Mouse (Mus musculus) left cerebral cortex, adult 18-20 months (tissue): ENCODE measurements around the gene Kmt5b. TPM values are rescaled to one million over a fixed set of nuclear protein-coding genes. Genes with fewer than 3 reads are reported as not detected.

Source experiments
- DNase-seq, 2 experiments: peaks; one replicate each; pipeline ENCODE4 v3.0.0; 2021 to 2022; ENCODE audit warnings: low spot score in 2 of 2, mixed read lengths in 1 of 2
- total RNA-seq, 2 experiments: library from RNA; stranded (reverse); gene quantifications; 2 replicates each; pipeline ENCODE4 v1.2.3; 2021

Kmt5b gene
- total RNA-seq, 2 experiments from 2014 or later, result 48.8 to 49.8 TPM

DNA sequence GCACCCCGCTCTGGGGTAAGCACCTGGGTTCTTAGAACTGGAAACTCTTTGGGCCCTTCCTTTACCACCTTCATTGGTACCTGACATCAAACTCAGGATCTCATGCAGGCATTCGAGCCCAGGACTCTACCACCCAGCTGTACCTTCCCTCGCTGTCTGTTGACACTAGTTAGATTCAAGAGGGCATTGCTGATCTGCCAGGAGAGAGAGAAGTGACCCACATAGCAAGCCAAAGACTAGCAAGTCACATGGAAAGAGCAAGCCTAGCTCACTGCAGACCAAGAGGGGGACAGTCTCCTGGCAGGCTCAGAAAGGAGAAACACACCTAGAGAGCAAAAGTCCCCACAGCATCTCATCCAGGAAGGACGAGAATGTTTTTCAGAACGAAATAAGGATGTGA is 73.5 kb downstream of the Kmt5b start:
- no peak for DNase-seq

DNA sequence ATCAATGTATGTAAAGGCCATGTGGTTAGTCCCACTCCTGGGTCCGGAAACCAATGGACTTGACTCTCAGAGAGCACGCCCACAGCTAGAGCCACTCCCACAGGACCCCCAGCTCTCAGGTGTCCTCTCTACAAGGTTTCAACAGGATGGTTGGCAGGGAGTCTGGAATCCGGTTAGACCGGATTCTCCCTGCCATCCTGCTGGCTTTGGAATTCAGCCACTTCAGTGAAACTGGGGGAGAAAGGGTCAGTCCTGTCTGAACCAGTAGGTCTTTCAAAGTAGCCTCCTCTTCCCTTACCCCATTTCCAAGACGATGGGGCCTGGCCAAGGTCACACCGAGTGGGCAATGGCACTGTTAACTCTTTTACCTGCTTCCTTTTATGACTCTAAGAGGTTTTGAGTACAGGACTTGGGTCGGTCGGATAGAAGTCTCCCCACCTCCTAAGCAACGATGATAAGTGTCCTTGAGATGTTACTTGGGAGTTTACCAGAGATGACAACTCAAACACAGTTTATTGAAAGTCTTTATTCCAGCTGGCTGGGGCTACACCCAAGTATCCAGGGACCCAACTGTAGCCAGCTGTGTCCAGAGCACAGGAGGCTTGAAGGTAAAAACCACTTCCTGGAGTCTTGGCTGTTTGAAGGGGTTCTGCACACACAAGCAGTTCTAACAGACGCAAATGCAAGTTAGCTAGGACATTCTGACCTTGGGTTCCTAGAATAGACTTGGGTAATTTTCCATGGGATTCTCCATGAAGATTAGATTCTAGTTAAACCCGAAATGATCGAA is 75.3 kb downstream of the Kmt5b start:
- DNase-seq, result no peak

DNA sequence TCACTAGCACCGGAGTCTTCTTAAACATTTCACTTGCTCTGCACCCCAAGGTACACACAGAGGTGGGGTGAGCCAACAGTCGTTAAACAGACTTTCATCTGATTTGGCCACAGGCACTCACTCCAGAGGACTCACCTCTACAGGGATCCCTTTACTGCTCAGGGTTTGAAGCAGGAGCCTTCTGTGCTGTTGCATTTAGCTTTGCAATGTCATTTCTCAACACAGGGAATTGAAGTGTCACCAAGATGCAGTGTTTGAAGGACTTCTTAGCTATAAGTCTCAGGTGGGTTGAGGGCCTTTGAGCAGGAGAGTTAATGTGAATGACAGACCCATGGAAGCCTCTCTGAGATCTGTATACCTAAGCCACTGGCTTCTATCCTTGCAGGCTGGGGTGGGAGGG is 76.4 kb downstream of the Kmt5b start:
- no peak for DNase-seq

DNA sequence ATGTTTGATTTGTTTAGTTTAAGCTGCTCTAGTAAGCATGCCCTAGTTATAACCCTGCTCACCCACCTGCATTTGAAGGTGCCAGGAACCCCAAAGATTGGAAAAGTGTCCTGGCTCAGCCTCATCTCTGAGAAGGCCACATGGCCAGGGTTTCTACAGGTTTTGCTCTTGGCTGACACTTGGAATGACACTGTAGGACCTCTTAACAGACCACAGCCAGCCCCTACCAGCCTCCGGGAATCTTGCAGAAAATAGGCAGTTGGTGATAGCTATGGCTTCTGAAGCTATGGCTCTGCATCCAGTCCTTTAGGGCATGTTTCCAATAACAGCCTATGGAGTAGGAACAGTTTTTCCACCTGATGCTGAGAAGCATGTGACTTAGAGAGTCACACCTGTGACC is 77.6 kb downstream of the Kmt5b start:
- no peak for DNase-seq

DNA sequence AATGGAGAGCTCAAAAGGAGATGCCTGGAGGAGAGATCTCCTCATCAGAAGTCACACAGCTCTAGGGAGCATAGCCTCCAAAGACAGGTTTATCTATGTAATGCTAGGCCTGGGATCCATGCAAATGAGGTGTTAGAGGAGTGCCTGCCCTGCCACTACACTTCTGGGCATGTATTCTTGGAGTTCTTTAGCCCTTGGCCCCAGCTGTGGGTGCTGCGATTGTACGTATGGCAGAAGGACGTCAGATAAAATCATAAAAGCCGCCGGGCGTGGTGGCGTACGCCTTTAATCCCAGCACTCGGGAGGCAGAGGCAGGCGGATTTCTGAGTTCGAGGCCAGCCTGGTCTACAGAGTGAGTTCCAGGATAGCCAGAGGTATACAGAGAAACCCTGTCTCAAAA is 78.1 kb downstream of the Kmt5b start:
- no peak for DNase-seq

DNA sequence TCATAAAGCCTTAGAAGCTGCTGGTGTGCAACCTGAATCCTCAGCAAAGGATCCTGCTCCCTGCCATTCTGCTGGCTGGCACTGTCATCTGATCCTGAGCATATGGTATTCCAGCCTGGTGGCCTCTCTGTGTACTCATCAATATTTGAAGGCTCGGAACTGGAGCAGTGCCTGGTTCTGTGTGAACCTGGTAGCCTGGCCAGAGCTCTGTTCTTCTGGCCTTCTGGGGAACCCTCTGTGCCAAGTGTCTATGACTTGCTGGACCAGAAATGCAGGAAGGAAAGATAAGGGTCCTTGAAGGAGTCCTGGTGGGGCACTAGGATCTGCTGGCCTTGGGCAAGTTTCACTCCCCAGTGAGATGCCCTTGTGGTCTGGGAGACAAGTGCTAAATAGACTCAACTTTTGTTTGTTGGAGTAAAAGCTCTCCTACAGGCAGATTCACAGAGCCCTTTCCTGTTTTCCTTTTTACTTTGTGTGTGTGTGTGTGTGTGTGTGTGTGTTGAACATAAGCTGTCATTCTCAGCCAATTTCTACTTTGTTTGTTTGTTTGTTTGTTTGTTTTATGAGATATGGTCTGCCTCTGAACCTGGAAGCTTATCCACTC is 78.7 kb downstream of the Kmt5b start:
- DNase-seq, result no peak

DNA sequence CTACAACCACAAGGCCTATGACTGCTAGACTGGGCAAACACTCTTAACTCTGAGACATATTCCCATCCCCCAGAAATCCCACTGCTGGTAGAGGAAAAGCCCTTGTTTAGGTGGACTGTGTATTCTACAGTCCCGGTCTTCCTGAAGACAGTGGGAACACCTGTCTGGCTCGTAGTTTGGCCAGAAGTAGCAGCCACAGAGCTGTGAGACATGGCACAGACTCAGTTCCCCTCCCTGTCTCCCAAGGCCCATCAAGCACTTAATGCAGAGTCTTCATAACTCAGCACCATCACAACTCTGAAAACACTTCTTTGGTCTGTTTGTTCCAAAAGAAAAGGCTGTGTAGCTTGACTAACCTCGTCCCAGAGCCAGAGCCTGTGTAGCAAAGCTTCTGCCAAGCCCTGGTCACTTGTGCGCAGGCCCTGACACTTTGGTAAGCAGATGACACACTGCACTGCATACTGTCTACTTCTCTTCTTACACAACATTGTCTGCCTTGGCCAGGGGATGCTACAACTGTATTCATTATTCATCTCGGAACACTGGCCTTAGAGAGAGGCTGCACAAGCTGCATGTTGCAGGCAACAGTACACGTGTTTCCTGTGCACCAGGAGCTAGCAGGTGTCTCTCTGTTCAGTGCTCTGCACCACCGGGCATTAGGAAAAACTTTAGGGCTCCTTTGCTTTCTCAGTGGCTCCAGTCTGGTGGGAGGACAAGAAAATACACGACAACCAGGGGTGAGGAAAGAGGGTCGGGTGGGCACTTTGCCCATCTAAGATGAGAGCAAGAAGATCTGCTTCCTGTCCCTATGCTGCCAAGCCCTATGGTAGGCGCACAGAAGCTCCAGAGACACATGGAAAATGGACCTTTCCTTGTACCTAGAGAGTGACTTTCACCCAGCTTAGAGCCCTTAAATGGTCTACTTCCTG is 79.7 kb downstream of the Kmt5b start:
- DNase-seq, result no peak

DNA sequence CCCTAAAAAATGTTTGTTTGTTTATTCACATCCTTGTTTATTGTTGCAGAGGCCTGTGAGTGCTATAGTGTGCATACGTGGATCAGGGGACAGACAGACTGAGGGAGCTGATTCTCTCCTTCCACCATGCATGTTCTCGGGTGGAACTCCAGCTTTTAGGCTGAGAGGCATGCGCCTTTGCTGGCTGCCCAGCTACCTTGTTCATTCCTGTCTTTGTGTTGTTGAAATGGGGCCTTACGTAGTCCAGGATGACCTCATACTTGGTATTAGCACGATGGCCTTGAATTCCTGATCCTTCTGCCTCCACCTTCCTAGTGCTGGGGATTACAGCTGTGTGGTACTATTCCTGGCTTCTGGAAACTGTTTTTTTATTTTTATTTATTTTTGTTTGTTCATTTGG is 80.5 kb downstream of the Kmt5b start:
- no peak for DNase-seq

DNA sequence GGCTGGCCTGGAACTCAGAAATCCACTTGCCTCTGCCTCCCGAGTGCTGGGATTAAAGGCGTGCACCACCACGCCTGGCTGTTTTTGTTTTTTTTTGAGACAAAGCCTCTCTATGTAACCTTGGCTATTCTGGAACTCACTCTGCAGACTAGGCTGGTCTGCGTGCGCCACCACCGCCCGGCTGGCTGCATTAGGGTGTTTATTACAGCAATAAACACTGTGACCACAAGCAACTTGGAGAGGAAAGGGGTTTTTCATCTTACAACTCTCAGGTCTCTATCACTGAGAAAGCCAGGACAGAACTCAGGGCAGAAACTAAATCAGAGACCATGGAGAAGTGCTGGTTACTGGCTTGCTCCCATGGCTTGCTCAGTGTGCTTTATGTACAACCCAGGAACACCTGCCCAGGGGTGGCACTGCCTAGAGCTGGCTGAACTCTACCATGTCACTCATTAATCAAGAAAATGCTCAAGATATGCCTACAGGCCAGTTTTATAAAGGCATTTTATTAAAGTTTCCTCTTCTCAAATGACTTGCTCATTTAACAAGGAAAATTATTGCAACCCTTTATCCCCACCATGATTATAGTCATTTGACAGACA is 81.1 kb downstream of the Kmt5b start:
- no peak for DNase-seq

DNA sequence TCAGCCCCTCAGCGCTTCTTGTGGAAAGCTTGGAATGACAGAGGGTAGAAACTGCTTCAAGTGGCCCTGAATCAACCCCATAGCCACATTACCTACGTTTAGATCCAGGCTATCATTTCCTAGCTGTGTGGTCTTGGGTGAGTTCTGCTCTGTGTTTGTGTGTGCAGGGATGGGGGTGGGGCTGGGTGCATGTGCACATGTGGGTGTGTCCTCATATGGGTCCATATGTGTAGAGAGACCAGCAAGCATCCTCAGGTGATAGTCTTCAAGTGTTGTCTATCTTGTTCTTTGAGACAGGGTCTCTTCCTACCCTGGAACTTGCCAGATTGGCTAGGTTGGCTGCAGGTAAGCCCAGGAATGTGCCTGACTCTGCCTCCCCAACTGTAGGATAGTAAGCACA is 82.0 kb downstream of the Kmt5b start:
- no peak for DNase-seq

DNA sequence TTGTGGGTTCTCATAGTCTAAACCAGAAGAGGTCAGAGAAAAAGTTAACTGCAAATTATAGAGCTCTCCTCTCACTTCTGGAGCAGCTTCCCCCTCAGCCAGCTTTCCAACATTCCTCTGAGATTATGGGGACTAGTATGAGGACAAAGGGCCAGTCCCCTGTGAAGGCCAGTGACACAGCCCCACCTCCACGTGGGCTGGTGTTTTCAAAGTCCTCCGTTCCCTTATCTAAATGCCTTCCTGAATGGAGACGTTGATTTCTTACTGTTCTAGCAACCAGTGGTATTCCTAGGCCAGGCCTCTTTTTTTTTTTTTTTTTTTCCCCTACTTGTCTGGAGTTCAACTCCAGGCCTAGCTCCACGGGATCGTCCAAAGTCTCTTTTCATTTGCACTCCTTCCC is 82.9 kb downstream of the Kmt5b start:
- DNase-seq, result no peak

DNA sequence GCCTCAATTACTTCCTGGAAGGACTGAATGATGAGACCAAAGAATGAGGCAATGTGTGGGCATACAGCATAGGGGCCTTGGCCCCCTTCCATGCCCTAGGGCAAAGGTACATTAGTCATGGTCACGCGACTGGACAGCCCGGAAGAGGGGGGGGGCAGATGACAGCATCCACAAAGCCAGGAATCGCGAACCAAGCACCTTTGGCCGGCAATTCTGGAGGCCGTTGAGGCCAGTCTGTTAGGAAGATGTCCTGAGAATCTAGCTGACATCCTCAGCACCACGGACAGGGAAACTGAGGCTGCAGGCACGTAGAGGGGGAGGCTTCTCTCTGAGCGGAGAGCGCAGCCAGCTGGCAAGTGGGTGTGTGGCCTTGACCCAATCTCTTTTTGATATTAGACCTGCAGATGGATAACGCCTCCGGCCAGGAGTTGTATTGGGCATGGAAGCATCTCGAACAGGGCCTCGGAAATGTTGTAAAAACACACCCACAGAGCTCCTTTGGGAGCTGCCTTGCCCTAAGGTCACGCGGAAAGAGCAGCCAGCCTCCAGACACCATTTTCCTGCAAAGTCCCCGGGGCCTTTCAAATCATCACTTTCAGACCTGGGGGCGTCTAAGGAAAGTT is 83.7 kb downstream of the Kmt5b start:
- no peak for DNase-seq

DNA sequence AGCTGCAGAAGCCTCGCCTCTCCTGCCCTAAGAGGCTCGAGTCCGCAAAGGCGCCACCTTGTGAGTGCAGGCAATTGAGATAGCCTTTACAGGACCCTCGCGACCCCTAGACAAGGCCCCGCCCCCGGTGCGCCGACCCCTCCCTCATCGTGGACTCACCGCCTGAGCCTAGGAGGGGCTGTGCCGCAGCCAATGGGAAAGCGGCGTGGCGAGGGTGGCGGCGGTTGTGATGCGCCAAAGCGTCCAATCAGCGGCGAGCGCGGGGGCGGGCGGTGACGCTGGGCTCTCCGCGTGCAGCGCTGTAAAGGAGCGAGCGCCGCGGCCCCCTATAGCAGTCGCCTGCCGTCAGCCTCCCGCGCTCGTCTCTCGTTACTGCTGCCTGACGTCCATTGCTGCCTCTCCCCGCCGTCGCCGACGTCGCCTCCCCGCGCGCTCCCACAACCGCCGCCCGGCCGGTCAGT is 84.3 kb downstream of the Kmt5b start, which contains the start of gene Chka:
Gene Chka, plus strand, starts transcription at position 272 of the 461 bp plus-strand sequence.
- DNase-seq, result peak; percentile 98 to 99

DNA sequence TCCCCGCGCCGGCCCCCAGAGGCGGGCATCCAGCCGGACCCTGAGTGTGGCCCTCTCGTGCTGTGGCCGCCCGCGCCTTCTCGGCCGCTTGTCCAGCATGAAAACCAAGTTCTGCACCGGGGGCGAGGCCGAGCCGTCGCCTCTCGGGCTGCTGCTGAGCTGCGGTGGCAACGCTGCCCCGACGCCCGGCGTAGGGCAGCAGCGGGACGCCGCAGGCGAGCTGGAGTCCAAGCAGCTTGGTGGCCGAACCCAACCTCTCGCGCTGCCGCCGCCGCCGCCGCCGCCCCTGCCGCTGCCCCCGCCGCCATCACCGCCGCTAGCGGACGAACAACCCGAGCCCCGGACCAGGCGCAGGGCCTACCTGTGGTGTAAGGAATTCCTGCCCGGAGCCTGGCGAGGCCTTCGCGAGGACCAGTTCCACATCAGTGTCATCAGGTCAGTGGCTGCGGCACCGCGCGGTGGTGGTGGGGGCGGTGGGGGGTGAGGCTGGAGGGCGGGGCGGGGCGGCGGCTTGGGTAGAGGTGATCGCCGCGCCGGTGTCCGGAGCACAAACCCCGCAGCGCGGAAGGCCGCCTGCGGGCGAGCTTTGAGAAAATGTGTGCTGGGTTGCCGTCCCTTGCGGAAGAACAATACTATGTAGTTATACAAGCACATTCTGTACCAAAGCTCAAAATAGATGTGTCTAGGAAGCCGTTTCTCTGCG is 84.9 kb downstream of the Kmt5b start:
- peak; percentile 36 to 57 for DNase-seq

DNA sequence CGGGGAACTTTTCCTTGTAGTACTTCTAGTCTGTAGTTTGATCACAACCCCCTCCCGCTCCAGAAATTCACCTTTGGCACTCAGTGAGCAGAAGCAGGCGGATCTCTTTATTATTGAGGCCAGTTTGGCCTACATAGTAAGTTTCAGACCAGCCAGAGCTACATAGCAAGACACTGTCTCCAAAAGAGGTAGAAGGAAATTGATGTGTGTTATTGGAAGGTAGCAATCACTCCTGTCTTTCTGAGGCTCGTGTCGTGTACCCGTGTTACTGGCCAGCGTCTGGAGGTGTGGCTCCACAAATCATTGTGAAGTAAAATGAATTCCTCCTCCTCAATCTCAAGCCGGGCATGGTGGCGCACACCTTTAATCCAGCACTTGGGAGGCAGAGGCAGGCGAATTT is 85.9 kb downstream of the Kmt5b start:
- DNase-seq, result no peak

DNA sequence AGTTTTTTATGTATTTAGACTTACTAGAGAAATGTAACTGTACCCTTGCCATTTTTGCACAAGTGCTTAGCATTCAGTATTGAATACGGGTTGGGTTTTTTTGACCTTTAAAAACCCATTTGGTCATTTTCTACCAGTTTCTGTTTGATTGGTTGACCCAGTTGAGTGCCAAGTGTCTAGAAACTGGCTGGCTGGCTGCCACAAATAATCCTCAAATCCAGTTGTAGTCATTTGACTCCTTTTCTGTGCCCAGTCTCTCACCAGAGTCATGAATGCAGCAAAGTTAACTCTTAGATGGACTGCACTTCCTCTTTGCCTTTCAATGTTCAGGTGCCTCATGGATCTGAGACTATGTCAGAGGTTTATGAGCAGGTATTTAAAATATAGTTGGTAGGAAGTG is 86.7 kb downstream of the Kmt5b start:
- no peak for DNase-seq

DNA sequence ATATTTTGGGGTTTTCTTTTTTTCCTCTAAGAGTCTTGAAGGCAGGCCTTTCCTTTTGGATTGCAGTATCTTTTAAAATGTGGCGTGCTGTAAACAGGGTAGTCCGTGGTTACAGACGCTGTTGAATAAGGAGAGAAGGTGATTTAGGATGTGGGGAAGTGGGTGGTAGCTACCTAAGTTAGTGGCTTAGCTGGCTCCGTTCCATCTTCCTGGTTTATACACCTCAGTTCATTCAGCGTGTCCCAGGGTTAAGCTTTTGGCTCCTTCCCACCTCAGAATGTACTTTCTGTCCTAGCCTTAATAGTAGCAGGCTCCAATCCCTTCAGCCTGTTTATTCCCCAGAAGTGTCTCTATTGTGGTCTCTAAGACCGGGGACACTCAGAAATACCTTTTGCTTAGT is 87.9 kb downstream of the Kmt5b start:
- DNase-seq, result no peak

DNA sequence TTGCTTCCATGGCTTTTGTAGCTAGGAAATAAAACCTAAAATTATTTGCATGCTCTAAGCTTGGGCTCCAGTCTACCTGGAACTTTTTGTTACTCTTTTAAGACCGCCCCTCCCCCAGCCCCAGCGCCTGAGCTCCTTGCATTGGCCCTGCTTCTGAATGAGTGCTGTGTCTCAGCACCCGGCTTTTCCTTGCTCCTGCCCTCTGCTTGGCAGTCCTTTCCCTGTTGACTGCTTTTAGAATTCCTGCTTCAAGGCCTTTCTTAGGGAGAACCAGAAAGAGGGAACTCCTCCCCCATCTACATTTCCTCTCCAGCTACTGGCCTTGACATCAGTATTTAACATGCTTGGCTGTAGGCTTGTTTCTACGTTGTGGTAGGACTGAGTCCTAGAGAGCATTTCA is 88.4 kb downstream of the Kmt5b start:
- no peak for DNase-seq

DNA sequence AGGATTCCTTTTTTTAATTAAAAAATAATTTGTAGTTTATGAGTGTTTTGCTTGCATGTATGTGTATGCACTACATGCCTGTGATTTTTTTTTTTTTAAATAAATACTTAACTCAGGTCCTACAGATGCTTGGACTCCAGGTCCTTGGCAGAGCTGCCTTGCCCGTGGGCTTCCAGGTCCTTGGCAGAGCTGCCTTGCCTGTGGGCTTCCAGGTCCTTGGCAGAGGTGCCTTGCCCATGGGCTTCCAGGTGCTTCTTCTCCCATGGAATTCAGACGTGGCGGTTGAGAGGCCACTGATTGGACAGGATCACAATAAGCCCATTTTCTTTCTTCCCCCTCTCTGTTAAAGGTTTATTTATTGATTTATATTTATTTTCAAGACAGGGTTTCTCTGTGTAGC is 90.0 kb downstream of the Kmt5b start:
- no peak for DNase-seq

DNA sequence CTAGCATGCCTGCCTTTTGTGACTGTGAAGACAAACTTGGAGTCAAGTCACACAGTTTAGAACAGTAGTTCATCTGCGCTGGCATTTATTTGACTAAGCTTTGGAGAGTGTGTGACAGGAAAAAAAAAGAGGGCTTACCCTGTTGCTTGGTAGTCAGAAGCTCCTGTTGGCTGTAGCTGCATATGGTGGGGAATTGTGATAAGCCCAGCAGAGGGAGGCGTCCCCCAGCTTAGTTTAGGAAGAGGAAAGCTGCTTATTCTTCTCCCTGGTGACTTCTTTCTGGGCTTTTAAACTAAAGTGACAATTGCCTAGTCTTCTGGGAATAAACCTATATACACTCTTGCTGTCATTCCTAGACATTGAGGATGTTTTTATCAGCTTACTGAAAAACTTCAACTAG is 95.5 kb downstream of the Kmt5b start:
- DNase-seq, result no peak
